Mouse (Mus musculus) heart, embryonic 14.5 days (tissue): ENCODE measurements around the gene Rpa3. TPM values are rescaled to one million over a fixed set of nuclear protein-coding genes. Genes with fewer than 3 reads are reported as not detected.

Experiments
- ATAC-seq: fragments of 200-750 bp; cut with Nextera tagmentation; 2 replicates; pipeline ENCODE4 v1.8.0; 2017; ENCODE audit warnings: low read depth, moderate TSS enrichment; ENCODE audit not compliant: insufficient number of reproducible peaks, insufficient read depth, low FRiP score
- H3K27ac ChIP-seq, 2 experiments: fragments of 200-500 bp in 1 of 2; fragments of 300-500 bp in 1 of 2; sonication (generic) in 1 of 2; replicated peaks in 1 of 2; 2 replicates each; pipeline ENCODE4 v1.5.1; 2012 to 2014; ENCODE audit warnings: low read depth in 2 of 2, low read length in 2 of 2, control low read depth in 1 of 2, mild to moderate bottlenecking in 1 of 2, mixed read lengths in 1 of 2; ENCODE audit not compliant: control insufficient read depth in 1 of 2, insufficient read depth in 1 of 2
- H3K27me3 ChIP-seq: fragments of 300-500 bp; sonication (generic); 2 replicates; pipeline ENCODE4 v1.6.1; 2014; ENCODE audit warnings: mild to moderate bottlenecking, low read length, control low read depth; ENCODE audit not compliant: control insufficient read depth, insufficient read depth
- H3K36me3 ChIP-seq: fragments of 300-500 bp; sonication (generic); 2 replicates; pipeline ENCODE4 v1.6.1; 2014; ENCODE audit warnings: mild to moderate bottlenecking, control low read depth, low read length, mixed read lengths; ENCODE audit not compliant: control insufficient read depth, insufficient read depth
- H3K4me1 ChIP-seq, 2 experiments: fragments of 200-500 bp in 1 of 2; fragments of 300-500 bp in 1 of 2; sonication (generic) in 1 of 2; 2 replicates each; pipeline ENCODE4 v1.6.1; 2012 to 2014; ENCODE audit warnings: low read length in 2 of 2, control low read depth in 1 of 2, mixed read lengths in 1 of 2; ENCODE audit not compliant: control insufficient read depth in 2 of 2, insufficient read depth in 2 of 2
- H3K4me2 ChIP-seq: fragments of 300-500 bp; sonication (generic); 2 replicates; pipeline ENCODE4 v1.6.1; 2014; ENCODE audit warnings: mild to moderate bottlenecking, low read length
- H3K4me3 ChIP-seq, 2 experiments: fragments of 200-500 bp in 1 of 2; fragments of 300-500 bp in 1 of 2; sonication (generic) in 1 of 2; 2 replicates each; pipeline ENCODE4 v1.5.1; 2012 to 2014; ENCODE audit warnings: low read length in 2 of 2, mild to moderate bottlenecking in 2 of 2, control low read depth in 1 of 2, low read depth in 1 of 2, moderate library complexity in 1 of 2; ENCODE audit not compliant: control insufficient read depth in 1 of 2, insufficient read depth in 1 of 2
- H3K9ac ChIP-seq: fragments of 300-500 bp; sonication (generic); 2 replicates; pipeline ENCODE4 v1.6.1; 2014; ENCODE audit warnings: mild to moderate bottlenecking, low read length
- H3K9me3 ChIP-seq: fragments of 300-500 bp; sonication (generic); 2 replicates; pipeline ENCODE4 v1.6.1; 2016; ENCODE audit warnings: low read length, control low read depth; ENCODE audit not compliant: control insufficient read depth
- WGBS: fragments of 180-500 bp; shearing (Covaris S2); extraction: QIAGEN DNeasy Blood & Tissue Kit; methylation state at CpG from one replicate; pipeline ENCODE4 v1.1.7; 2014; 5-methylcytosine and 5-hydroxymethylcytosine counted together
- polyA plus RNA-seq: library from polyadenylated mRNA; unstranded; fragments of >200 nt; fragmentation: Nextera tagmentation; extraction: Ambion mirVana; gene quantifications from 2 replicates; pipeline ENCODE4 v1.2.1, GENCODE M21; 2014

The Rpa3 gene
- polyA plus RNA-seq, 1 experiment from 2014 or later = 109 TPM

- WGBS = 70% methylated on average over 3 of the region's 3 CpGs
- Histone ChIP-seq H3K27ac (no peak overlapping the region), H3K9me3 (no peaks in the 10 kb centered on the region), H3K4me1 (no peaks in the 10 kb centered on the region), H3K9ac (no peak overlapping the region), H3K27me3 (no peaks in the 10 kb centered on the region), H3K4me3 (no peak overlapping the region), H3K4me2 (no peak overlapping the region), H3K36me3 (no peaks in the 10 kb centered on the region)
- ATAC-seq = no peak
Measured at GRCm38 (mm10) chr6:8285401-8285960, 26.5 kb upstream of the Rpa3 start.

- Histone ChIP-seq H3K36me3 (no peaks in the 10 kb centered on the region), H3K4me3 (no peak overlapping the region), H3K4me2 (no peak overlapping the region), H3K9ac (no peak overlapping the region), H3K4me1 (no peaks in the 10 kb centered on the region), H3K9me3 (no peaks in the 10 kb centered on the region), H3K27ac (no peak overlapping the region), H3K27me3 (no peaks in the 10 kb centered on the region)
- 73% methylated on average over 4 of the region's 4 CpGs for WGBS
- ATAC-seq = no peak
Measured at GRCm38 (mm10) chr6:8283255-8283654, 24.3 kb upstream of the Rpa3 start.

- Histone ChIP-seq H3K36me3 (no peaks in the 10 kb centered on the region), H3K27ac (no peak overlapping the region), H3K4me1 (peaks cover 0 to 3% of the 10 kb centered on the region in 2 experiments; a peak in 2 of 4 replicates), H3K4me3 (no peak overlapping the region), H3K27me3 (no peaks in the 10 kb centered on the region), H3K9ac (no peak overlapping the region), H3K9me3 (no peaks in the 10 kb centered on the region), H3K4me2 (no peak overlapping the region)
- 79% methylated on average over 5 of the region's 5 CpGs for WGBS
- no peak for ATAC-seq
Measured at GRCm38 (mm10) chr6:8278426-8279002, 19.5 kb upstream of the Rpa3 start.

- H3K4me3 ChIP-seq = no peak overlapping the region
- H3K9me3 ChIP-seq = no peaks in the 10 kb centered on the region
- no peaks in the 10 kb centered on the region for H3K27me3 ChIP-seq
- H3K27ac ChIP-seq = no peak overlapping the region
- peaks cover 0 to 3% of the 10 kb centered on the region in 2 experiments; a peak in 2 of 4 replicates for H3K4me1 ChIP-seq
- ATAC-seq = no peak
- H3K36me3 ChIP-seq = peaks cover 3% of the 10 kb centered on the region
- no peak overlapping the region for H3K9ac ChIP-seq
- 18% methylated on average over 4 of the region's 4 CpGs for WGBS
- no peak overlapping the region for H3K4me2 ChIP-seq
Measured at GRCm38 (mm10) chr6:8276431-8276830, 17.5 kb upstream of the Rpa3 start.

- peaks cover 12% of the 10 kb centered on the region for H3K36me3 ChIP-seq
- H3K4me2 ChIP-seq = no peak overlapping the region
- ATAC-seq = no peak
- WGBS = 2% methylated on average over 1 of the region's 1 CpGs
- peaks cover 0 to 3% of the 10 kb centered on the region in 2 experiments; a peak in 2 of 4 replicates for H3K4me1 ChIP-seq
- no peaks in the 10 kb centered on the region for H3K27me3 ChIP-seq
- H3K27ac ChIP-seq = no peak overlapping the region
- no peak overlapping the region for H3K9ac ChIP-seq
- no peaks in the 10 kb centered on the region for H3K9me3 ChIP-seq
- no peak overlapping the region for H3K4me3 ChIP-seq
Measured at GRCm38 (mm10) chr6:8275098-8275497, 16.1 kb upstream of the Rpa3 start.

- Histone ChIP-seq H3K27ac (no peak overlapping the region), H3K4me2 (0 out of 2 replicates have a peak overlapping the region, but pooled peaks have one; percentile 29), H3K27me3 (no peaks in the 10 kb centered on the region), H3K4me1 (peaks cover 0 to 3% of the 10 kb centered on the region in 2 experiments; a peak in 2 of 4 replicates), H3K9me3 (no peaks in the 10 kb centered on the region), H3K9ac (no peak overlapping the region), H3K4me3 (no peak overlapping the region), H3K36me3 (peaks cover 12% of the 10 kb centered on the region)
- WGBS = 35% methylated on average over 6 of the region's 6 CpGs
- no peak for ATAC-seq
Measured at GRCm38 (mm10) chr6:8274387-8275054, 15.5 kb upstream of the Rpa3 start.

GRCm38 (mm10) chr6:8271047-8271446, 12.1 kb upstream of the Rpa3 start:
- Histone ChIP-seq H3K27ac (no peak overlapping the region), H3K9ac (no peak overlapping the region), H3K27me3 (no peaks in the 10 kb centered on the region), H3K9me3 (no peaks in the 10 kb centered on the region), H3K4me3 (no peak overlapping the region), H3K36me3 (peaks cover 12% of the 10 kb centered on the region), H3K4me1 (no peaks in the 10 kb centered on the region), H3K4me2 (no peak overlapping the region)
- WGBS = 90% methylated on average over 3 of the region's 3 CpGs
- no peak for ATAC-seq
